Mouse (Mus musculus): Measurements from ENCODE around the gene Tshz2.
"Not testable (repeated sequence)": the region's sequence is repeated elsewhere in the genome, so short reads cannot be mapped to it uniquely, and the experiment has no call there.

The Tshz2 gene

GRCm38 (mm10) chr2:169804380-169804779 is 171.6 kb downstream of the Tshz2 start:
- DNase-seq (ENCODE audit: low read depth in 1 of 2, low spot score in 2 of 2): no peak

GRCm38 (mm10) chr2:169805545-169805944 is 172.7 kb downstream of the Tshz2 start:
- no peak for DNase-seq (ENCODE audit: low read depth in 1 of 2, low spot score in 2 of 2)

- no peak for DNase-seq (ENCODE audit: low read depth in 1 of 2, low spot score in 2 of 2)
Observed at GRCm38 (mm10) chr2:169811589-169811988, 178.8 kb downstream of the Tshz2 start.

DNA sequence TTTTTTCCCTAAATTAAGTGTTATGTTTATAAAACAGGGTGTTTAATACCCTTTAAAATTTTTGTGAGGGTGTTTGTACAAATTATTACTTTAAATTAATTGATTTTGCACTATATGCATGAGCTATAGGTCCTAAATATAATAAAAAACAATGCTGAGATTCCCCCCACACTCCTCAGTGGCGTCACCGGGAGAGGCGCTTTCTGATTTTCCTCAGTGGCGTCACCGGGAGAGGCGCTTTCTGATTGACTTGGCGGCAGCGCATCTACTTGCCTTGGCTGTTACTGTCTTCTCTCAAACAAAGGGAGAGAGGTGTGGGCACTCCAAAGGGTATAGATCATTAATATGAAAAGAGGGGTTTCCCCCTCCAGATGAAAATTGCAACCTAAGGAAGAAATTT is 179.2 kb downstream of the Tshz2 start:
- no peak for DNase-seq (ENCODE audit: low read depth in 1 of 2, low spot score in 2 of 2)

DNA sequence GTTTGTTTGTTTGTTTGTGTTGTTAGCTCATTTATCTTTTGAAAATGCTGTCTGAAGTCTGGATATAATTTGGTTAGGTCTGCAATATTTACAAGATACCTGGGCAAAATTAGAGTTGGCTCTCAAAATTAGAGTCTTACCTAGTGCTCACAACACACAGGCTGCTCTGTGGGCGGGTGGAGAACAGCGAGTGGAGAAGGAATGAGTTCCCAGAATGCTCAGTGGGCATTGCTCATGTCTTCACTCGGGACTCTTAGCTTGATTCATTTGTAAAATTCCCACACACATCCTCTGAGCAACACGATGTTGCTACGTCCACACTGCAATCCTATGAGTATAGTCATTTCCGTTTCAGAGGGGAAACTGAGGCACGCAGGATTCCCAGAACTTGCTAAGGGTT is 180.1 kb downstream of the Tshz2 start:
- DNase-seq (ENCODE audit: low read depth in 1 of 2, low spot score in 2 of 2): no peak

- DNase-seq (ENCODE audit: low read depth in 1 of 2, low spot score in 2 of 2): no peak
Observed at GRCm38 (mm10) chr2:169814351-169814750, 181.5 kb downstream of the Tshz2 start.

DNA sequence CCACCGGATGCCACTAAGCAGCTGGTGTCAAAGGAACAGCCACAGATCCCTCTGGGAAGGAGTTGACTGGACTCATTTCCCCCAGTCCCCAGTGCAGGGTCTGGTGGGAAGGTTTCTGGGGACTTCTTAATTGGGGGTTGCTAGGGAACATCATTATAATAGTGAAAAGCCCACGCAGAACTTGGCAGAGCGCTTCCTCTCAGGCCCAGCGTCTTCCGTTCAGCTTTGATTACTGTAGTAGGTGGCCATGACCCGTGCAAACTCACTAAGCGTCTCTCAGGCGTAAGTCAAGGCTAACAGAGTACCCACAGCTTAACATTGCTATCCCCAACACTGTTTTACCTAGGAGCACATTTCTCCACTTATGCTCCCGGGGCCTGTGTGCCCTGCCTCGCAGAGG is 181.9 kb downstream of the Tshz2 start:
- no peak for DNase-seq (ENCODE audit: low read depth in 1 of 2, low spot score in 2 of 2)

- DNase-seq (ENCODE audit: low read depth in 1 of 2, low spot score in 2 of 2): no peak
Observed at GRCm38 (mm10) chr2:169821021-169821441, 188.2 kb downstream of the Tshz2 start.

DNA sequence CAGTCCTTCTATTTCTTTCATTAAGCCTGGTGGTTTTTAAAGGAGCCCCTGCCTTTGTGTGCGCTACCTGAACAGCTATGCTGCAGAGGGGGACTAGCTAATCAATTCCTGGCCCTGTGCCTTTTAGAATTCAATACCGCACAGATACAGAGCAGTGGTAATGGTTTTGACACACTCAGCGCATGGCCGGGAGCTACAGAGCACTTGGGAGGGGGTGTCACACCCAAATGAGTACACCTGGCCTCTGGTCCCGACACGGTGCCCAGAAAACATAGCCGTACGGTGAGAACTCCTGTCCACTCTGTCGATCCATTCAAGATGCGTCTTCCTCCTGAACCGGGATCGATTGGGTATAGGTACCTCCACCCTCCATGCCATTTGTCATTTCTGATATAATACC is 193.1 kb downstream of the Tshz2 start:
- no peak for DNase-seq (ENCODE audit: low read depth in 1 of 2, low spot score in 2 of 2)

- no peak for DNase-seq (ENCODE audit: low read depth in 1 of 2, low spot score in 2 of 2)
Observed at GRCm38 (mm10) chr2:169826316-169826715, 193.5 kb downstream of the Tshz2 start.

DNA sequence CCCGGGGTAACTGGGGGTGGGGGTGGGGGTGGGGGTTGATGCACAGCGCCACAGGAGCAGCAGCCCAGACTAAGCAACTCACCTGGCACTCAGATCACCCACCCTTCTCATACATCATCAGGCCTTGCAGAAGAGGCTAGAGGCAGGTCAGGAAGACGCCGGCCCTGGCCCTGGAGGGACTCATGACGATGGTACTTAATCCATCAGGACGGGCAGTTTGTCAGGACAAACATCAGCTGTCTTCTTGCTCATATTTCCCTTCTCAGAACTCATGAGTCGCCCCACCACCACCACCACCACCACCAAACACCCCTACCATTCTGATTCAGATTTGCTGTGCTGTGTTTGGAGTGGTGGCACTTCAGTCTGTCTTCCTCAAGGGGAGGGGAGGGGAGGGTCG is 194.0 kb downstream of the Tshz2 start:
- DNase-seq (ENCODE audit: low read depth in 1 of 2, low spot score in 2 of 2): no peak

- DNase-seq (ENCODE audit: low read depth in 1 of 2, low spot score in 2 of 2): no peak
Observed at GRCm38 (mm10) chr2:169832184-169832583, 199.4 kb downstream of the Tshz2 start.

DNA sequence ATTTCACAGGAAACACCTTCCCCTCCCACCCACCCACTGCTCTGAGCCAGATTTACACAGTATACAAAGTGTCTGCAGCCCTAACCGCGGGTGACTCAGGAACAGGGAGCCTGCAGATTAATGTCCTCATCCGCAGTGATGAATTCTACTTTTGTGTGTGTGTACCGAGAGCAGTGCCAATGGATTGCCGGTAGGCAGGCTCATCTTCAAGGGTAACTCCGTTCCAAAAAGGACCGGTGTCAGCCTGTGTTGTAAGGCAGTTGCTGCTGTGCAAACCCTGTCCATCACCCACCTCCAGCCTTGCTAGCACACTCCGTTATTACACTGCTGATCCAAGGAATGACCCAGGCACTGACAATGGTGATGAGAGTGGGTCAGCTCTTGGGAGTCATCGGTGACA is 200.8 kb downstream of the Tshz2 start:
- no peak for DNase-seq (ENCODE audit: low read depth in 1 of 2, low spot score in 2 of 2)

- no peak for DNase-seq (ENCODE audit: low read depth in 1 of 2, low spot score in 2 of 2)
Observed at GRCm38 (mm10) chr2:169834602-169835001, 201.8 kb downstream of the Tshz2 start.

DNA sequence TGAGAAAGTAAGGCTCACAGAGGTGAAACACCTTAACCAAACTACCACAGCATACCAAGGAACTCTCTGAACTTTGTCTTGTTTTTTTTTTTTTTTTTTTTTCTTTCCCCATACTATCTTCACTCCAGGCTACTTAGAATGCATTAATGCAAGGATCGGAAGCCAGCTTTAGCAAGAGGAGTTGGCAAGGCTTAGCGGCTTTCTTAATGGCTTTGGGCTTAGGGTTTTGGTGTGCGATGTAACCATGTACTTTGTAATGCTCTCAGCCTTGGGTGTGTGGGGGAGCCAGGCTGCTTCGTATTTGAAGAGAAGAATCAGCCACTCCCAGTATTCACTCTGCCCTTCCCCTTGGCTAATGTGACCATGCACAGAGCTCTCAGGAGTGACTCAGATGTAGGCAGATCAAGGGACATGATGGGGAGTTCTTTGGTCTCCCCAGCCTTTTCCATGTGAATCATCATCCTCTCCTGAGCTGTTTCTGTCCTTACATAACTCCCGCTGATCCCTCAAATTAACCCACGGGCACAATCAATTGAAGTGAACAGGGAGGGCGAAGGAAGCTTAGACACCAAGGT is 204.3 kb downstream of the Tshz2 start:
- no peak for DNase-seq (ENCODE audit: low read depth in 1 of 2, low spot score in 2 of 2)

DNA sequence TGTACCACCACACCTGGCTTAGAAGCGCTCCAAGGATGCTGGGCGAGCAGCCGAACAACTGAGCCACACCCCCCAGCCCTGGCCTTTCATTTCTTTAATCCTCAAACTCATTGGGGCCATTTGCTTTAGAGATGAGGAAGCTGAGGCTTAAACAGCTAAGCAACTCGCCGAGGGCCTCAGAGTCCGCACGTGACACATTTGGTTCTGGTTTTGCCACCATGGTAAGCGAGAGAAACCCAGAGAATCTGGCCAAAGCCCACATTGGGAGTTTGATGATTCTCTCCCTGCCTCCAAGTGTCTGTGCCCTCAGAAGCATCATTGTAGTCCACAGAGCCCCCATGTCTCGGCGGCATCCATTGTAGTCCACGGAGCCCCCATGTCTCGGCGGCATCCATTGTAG is 205.7 kb downstream of the Tshz2 start:
- DNase-seq (ENCODE audit: low read depth in 1 of 2, low spot score in 2 of 2): no peak

DNA sequence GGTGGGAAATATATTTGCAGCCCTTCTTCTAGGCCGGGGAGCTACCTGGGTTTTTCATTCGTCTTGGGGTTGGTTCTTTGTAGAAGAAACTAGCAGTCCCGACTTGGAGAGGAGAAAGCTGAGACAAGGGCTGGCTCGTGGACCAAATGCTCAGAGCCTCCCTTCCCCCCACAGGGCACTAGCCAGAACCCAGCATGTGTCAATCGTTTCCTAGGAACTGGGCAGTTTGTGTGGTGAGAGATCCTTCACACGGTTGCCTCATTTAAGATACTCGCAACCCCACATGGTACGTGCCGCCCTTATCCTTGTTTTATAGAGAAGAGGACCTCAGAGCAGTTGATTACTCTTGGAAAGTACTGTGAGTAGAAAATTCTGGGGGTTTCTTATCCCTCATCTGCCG is 208.6 kb downstream of the Tshz2 start:
- DNase-seq (ENCODE audit: low read depth in 1 of 2, low spot score in 2 of 2): no peak

DNA sequence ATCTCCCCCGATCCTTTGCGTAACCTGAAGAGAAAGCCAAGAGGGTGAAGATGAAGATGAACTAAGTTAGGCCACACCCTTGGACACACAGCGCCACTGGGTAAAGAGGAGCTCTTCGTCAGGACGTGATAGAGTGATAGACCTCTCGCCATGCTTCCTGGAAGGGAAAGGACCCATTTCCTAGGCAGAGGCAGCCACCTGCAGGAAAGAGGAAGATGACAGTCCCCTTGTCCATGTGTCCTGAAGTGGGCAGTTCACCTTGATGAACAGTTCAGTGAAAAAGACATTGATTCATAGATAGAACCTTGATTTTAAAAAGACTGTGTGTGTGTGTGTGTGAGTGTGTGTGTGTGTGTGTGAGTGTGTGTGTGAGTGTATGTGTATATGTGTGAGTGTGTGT is 209.7 kb downstream of the Tshz2 start:
- no peak for DNase-seq (ENCODE audit: low read depth in 1 of 2, low spot score in 2 of 2)

GRCm38 (mm10) chr2:169843553-169843952 is 210.7 kb downstream of the Tshz2 start:
- no peak for DNase-seq (ENCODE audit: low read depth in 1 of 2, low spot score in 2 of 2)

- DNase-seq (ENCODE audit: low read depth in 1 of 2, low spot score in 2 of 2): no peak
Observed at GRCm38 (mm10) chr2:169849077-169849476, 216.3 kb downstream of the Tshz2 start.

GRCm38 (mm10) chr2:169849541-169849940 is 216.7 kb downstream of the Tshz2 start:
- no peak for DNase-seq (ENCODE audit: low read depth in 1 of 2, low spot score in 2 of 2)

DNA sequence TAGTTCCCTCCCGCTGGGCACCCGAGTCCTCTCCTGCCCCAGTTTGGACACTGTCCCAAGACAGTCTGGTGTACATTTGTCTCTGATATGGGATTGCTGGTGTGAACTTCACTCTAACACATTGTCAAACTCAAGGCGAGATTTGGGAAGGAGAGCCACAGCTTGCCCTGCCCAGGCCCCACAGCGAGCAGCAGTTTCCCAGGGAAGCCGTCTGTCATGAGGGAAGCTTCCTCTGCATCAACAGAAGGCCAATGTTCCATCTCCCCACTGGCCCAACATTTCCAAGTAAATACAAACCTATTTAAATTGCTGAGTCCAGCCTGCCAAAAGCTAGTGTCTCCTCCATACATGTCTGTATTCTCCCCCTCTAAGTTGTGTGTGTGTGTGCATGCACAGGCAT is 218.8 kb downstream of the Tshz2 start:
- no peak for DNase-seq (ENCODE audit: low read depth in 1 of 2, low spot score in 2 of 2)

DNA sequence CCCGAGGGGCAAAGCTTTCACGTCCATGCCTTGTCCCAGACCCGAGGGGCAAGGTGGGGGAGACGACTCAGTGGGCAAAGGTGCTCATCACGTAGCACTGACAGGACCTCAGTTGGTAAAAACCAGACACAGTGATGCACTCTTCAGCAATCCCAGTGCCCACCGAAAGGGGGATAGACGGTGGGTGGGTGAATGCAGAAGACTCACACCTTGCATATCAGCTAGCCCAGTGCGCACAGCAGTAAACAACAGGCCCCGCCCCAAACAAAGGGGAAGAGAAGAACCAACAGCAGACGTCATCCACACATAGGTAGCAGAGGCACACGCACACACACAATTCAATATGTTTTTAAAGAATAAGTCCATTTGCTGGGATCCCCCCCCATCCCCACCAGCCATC is 221.7 kb downstream of the Tshz2 start:
- DNase-seq (ENCODE audit: low read depth in 1 of 2, low spot score in 2 of 2): no peak

- DNase-seq (ENCODE audit: low read depth in 1 of 2, low spot score in 2 of 2): not testable (repeated sequence)
Observed at GRCm38 (mm10) chr2:169857041-169857440, 224.2 kb downstream of the Tshz2 start.

Data from monocyte, adult 2 months (primary cell).